Mouse (Mus musculus): Measurements from ENCODE around the gene Cdh4.

GRCm38 (mm10) chr2:179491891-179492290, 49.7 kb downstream of the Cdh4 start:
- TF ChIP-seq E2F4 (IDR thresholded peaks at IDR 0.05; ENCODE audit: insufficient read depth) (no peak), USF1 (IDR thresholded peaks at IDR 0.05; ENCODE audit: low read depth) (no peak), POLR2A (IDR thresholded peaks at IDR 0.05; ENCODE audit: insufficient read length, low read depth) (no peak), POLR2AphosphoS2 (IDR thresholded peaks at IDR 0.05; ENCODE audit: insufficient read length, low read depth) (no peak), SRF (IDR thresholded peaks at IDR 0.05; ENCODE audit: control insufficient read depth, insufficient read length, low read depth) (no peak), MAX (IDR thresholded peaks at IDR 0.05; ENCODE audit: low read depth) (no peak), TCF12 (IDR thresholded peaks at IDR 0.05; ENCODE audit: insufficient read depth, poor library complexity, severe bottlenecking) (no peak), MYOD1 (IDR thresholded peaks at IDR 0.05; ENCODE audit: control insufficient read depth in 1 of 3, insufficient read length in 2 of 3, low read depth in 2 of 3) (no peak), CEBPB (IDR thresholded peaks at IDR 0.05; ENCODE audit: insufficient read depth, poor library complexity, severe bottlenecking) (no peak)

All from myocyte (in vitro differentiated cells).